Mouse (Mus musculus) urinary bladder, adult 18-20 months (tissue): ENCODE measurements around the gene Rab3a.

Source experiments
- DNase-seq, 2 experiments: peaks; one replicate each; pipeline ENCODE4 v3.0.0; 2022; ENCODE audit warnings: low spot score in 2 of 2, mixed read lengths in 2 of 2

The Rab3a gene

DNA sequence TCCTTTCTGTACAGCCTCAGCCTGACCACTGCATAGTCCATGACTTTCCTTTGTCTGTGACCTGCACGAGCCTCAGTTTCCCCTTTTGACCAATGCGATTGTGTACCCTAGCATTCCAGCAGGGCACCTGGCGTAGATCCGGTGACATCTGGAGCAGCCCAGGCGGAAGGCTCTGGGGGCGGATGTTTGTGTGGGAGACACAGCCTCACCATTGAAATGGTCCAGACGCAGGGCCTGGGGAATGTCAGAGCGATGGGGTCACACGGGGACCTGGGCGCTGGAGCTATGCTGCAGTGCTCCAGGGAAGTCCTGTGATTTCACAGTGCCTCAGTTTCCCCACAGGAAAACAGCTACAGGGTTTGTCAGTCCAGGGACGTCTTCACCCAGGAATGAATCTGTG, 12.3 kb upstream of the Rab3a start:
- DNase-seq = no peak

DNA sequence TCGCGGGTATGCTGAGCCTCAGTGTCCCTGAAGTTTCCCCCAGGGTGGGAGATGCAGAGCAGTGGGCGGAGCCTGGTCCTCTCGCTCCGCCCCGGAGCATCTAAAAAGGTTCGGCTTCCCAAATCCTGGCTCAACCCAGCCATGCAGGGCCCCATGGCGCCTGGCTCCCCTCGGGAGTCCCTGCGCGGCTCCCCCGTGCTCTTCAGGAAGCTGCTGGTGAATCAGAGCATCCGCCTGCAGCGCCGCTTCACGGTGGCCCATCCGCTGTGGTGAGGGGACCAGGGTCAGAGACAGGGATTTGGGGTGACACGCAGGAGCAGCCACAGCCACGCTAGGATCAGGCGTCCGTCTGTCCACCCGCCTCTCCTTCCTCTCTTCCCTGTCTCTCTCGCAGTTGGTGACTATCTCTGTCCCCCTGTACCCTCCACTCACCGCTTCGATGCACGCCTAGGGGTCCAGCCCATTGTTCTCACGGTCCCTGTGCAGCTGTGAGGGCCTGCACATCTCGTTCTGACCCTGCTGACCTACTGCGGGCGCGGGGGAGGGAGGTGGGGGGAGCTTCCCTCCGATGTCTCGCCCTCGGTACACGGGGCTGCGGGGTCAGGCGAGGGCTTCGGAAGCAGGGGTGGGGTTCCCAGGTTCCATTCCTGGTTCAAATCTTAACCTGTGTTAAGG, 11.4 kb upstream of the Rab3a start:
- no peak for DNase-seq

DNA sequence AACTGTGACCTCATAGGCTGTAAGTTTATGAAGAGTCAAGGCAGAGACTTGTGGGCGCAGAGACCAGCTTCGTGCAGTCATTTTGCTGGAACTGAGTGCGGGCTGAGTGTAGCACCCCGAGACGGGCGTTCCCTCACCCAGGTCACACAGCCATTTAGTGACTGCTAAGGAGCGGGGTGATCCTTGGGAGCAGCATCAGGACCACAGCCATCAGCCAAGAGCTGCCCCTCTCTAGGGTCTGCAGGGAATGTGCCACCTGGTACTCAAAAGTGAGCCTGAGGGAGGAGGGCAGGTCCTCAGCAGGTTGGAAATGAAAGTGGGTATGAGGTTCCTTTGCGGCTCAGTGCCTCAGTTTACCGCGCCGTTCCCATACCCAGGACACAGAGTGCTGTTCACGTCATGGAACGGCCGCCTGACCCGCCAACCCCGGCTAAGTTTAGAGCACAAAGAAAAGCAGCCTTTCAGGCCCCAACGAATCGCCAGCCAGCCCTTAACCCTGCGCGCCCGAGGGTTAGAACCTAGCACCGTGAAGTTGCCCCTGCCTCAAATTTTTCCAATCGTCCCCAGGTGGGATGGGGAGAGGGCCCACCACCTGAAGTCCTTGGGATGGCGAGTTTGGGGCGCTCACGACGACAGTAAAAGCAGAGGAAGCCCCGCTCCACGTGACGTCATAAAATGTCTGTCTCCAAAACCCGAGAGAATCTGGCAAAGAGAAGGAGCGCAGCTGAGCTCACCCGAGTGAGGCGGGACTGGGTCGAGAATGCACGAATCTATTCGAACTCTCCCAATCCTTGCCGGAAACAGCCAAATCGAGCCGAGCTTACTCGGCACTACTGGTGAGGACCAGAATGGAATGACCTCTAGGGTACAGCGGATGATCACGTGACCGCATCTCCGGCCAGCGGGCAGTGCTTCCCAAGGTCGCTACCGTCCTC, 10.6 kb upstream of the Rab3a start:
- no peak for DNase-seq

DNA sequence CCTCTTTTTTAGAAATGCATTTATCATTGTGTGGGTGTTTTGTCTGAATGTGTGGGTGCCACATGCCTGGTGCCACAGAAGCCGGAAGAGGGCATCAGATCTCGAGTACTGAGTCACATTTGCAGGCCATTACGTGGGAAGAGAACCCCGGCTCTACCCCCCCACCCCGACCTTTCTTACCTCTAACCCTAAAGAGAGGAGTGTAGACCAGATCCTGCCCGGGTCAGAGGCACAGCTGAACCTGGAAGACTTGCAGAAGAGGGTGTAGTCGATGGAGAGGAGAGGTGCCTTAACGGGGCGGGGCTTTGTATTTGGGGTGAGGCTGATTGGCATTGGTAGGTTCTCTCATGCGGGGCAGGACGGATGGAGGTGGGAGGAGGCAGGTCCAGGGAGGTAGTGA, 9.7 kb upstream of the Rab3a start:
- no peak for DNase-seq

DNA sequence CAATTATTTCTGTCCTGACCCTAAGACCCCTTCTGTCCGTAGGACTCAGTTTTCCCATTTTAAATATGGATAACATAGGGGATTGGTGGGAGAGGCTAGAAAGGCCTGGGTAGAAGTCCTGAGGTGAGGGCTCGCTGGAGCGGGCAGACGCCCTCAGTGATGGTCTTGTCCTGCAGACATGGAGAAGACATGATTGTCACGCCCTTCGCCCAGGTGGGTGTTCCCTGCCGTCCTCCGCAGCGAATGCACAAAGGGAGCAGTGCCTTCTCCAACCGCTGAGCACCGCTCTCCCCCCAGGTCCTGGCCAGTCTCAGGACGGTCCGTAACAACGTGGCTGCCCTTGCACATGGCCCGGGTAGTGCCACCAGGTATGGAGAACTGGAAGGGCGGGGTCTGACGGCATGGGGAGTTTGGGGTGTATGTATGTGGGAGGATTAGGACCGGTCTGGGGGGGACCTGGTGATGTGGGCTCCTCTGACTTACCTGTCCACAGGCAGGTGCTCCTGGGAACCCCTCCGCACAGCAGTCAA, 8.7 kb upstream of the Rab3a start:
- no peak for DNase-seq

DNA sequence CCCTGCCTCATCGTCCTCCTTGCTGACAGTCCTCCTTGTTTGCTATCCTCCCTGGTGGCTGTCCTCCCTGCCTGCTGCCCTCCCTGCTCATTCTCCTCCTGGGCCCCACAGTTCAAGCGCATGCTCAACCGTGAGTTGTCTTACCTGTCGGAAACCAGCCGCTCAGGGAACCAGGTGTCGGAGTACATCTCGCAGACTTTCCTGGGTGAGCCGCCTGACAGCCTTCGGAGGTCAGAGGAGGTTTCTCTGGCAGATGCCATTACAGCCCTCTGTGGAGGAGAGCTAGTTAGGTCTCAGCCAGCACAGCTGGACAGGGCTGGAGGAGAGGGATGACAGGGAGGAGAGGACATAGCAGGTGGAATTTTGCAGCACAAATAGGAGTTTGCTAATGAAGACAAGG, 7.8 kb upstream of the Rab3a start:
- no peak for DNase-seq

DNA sequence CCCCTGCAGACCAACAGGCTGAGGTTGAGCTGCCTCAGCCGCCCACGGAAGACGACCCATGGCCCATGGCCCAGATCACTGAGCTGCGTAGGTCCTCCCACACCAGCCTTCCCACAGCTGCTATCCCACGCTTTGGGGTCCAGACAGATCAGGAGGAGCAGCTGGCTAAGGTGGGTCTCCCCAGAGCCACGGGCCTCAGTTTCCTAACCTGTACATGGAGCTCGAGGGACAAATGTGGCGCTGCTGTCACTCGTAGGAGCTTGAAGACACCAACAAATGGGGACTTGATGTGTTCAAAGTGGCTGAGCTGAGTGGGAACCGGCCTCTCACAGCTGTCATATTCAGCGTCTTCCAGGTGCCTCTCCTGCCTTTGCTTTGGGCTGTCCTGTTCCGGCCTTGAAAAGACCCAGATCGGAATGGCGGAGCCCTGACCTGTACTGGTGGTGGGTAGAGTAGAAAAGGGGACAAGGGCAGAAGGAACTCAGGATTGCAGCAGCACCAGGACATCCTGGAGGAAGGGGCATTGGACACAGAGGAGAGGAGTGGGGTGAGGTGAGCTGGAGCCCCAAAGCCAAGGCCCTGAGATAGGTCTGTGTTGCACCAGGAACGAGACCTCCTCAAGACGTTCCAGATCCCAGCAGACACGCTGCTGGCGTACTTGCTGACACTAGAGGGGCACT, 7.1 kb upstream of the Rab3a start:
- DNase-seq = no peak

DNA sequence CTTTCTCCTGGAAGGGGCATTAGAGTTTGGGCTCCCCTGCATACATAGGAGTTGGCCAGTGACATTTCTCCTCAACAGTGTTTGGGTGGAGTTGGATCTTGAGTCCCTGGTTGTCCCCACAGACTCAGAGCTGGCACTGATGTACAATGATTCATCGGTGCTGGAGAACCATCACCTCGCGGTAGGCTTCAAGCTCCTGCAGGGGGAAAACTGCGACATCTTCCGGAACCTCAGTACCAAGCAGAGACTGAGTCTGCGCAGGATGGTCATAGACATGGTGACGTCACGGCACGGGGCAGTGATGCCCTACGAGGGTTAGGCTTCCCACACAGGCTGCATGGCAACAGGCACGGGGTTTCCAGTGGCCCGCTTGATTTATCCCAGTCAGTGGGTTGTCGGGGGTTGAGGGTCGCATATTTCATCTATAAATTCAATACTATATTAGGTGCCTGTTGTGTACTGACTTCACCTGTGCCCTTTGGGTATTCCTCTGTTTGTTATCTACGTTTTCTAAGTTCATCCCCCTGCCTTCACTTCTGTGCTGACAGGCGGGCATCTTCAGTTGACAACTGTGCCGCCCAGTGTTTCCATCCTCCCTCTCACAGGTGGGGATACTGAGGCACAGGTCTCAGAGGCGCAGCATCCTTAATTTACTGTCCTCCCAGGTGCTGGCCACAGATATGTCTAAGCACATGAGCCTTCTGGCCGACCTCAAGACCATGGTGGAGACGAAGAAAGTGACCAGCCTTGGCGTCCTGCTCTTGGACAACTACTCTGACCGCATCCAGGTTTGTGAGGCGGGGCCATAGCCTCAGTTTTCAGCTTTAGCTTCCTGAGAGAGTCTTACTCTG, 6.0 kb upstream of the Rab3a start:
- DNase-seq = no peak

DNA sequence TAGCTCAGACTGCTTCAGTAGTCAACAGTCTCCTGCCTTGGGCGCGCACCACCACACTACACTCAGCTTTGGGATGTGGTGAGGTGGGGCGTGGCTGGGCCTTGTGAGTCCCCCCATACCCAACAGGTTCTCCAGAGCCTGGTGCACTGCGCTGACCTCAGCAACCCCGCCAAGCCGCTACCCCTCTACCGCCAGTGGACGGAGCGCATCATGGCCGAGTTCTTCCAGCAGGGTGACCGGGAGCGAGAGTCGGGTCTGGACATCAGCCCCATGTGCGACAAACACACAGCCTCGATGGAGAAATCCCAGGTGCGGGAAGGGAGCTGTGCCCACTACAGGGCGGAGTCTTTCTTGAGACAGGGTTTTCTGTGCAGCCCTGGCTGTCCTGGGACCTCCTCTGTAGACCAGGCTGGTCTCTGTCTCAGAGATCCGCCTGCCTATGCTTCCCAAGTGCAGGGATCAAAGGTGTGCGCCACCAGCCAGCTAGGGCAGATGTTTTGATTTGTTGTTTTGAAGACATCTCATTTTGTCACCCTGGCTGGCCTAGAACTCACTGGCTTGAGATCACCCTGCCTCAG, 5.3 kb upstream of the Rab3a start:
- DNase-seq = no peak

DNA sequence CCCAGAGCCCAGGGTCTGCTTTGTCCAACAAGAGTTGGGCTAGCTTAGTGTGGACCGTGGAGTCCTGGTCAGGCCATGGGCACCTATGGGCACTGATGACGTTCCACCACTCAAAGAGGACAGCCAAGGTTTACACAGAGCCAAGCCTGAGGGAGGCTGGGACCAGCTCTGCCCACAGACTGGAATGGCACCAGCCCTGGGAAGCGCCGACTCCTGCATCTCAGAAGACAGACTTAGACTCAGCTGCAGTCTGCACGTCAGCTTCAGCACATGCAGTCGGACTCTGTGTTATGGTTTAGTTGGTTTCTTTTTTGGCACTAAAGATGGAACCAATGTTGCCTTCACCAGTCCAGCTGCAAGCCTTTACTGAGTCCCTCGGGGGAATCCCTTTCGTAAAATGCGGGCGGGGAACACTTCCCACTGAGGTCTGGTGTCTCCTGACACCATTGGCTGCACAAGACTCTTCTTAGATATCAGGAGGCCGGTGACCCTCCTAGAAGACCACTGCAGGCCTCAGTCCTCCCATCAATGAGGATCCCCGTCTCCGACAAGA, 4.3 kb upstream of the Rab3a start:
- DNase-seq = no peak

DNA sequence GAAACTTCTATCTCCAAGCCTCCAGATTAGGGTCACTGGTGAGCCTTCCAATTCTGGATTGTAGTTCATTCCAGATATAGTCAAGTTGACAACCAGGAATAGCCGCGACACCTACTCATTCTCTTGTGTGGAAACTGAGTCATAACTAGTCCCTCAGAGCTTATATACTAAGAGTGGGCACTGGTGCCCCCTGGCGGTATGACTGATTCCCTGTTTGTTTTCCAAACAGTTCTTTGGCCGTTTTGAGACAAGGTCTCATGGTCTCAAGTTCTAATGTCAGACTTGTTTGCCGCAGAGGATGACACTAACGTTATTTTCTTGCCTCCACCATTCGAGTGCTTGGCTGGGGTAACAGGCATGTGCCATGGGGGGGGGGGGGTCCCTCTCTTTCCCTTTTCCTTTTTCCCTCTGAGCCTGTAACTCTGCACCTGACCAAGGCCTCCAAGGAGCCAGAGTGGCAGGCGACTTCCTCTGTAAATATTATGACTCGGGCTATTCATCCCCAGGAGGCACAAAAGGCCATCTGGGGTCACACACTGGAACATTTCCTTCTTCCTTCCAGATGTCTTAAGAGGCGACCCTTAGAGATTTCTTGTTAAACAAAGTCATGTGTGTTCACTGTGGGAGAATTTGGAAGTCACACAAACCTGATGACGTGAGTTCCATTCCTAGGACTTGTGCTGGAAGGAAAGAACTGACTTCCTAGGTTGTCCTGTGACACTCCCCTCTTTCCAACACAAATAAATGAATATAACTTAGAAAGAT, 2.3 kb upstream of the Rab3a start:
- DNase-seq = no peak

DNA sequence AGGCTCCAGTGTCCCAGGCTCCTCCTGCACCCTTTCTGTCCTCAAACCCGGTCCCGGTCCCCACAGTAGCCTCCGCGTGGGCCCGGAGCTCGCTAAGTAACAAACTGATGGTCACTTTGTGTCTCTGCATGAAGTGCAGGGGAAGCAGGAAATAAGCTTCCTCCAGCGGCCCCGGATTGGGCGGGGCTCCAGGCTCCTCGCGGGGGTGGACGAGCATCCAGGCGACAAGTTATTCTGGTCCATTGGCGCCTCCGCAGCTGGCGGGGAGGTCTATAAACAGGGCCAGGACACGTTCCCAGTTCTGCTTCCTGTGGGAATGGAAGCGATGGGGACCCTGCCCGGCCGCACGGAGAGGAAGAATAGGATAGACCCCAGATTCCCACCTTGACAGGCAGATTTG, 1.3 kb upstream of the Rab3a start:
- peak; percentile 65 to 73 for DNase-seq

DNA sequence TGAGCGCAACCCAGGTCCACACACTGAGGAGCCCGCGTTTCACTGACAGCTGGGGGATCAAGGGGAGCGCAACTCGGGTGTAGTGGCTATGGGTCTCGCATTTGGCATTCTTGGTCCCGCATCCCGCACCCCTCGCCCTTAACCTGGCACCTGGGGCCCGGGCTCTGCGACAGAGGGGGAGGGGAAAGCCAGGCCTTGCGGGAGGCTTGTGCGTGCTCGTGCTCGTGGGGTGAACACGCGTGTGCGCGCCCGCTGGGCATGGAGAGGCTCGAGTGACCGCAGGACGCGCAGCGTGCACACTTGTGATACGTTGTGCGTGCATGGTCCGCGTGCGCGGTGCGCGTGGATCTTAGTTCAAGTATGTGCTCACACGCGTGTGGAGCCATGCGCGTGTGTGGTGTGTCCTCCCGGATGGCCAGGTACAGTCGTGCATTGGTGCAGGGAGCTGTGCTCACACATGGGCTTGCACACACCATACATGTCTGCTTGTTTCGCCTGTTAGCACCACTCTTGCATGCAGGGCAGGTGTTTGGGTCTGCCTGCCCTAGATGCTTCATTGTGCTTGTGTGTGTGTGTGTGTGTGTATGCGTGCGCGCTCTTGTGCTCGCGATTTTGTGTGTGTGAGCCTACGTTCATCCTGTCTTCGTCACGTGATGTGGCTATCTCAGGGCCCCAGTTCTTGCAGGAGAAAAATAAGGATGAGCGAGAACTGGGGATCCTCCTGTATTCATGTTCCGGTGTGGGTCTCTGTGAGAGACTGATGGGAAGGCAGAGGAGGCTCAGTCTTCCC, 587 bp downstream of the Rab3a start:
- no peak for DNase-seq

DNA sequence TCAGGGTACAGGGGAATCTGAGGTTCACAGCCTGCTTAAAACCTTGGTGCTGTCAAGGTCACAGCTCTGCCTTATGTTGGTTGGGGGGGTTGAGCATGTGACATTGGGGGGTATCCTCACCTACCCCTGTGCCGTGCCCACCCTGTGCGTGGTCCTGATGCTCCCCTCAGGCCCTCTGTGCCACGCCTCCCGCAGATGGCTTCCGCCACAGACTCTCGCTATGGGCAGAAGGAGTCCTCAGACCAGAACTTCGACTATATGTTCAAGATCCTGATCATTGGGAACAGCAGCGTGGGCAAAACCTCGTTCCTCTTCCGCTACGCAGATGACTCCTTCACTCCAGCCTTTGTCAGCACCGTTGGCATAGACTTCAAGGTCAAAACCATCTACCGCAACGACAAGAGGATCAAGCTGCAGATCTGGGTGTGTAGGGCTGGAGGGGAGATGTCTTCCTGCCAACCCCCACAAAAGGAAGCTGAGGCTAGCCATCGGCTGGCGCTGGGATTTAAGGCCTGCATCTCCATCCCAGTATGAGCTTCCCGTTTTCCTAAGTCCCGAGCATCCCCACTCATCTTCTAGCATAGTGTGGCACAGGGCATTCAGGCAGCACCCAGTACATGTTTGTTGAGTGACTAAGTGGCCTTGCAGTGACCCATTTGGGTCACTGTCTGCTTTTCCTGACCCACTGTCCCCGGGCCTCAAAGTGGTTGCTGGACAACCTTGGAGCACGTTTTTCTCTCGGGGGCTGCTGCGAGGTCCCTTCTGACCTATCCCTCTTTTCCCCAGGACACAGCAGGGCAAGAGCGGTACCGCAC, 1.4 kb downstream of the Rab3a start:
- no peak for DNase-seq

DNA sequence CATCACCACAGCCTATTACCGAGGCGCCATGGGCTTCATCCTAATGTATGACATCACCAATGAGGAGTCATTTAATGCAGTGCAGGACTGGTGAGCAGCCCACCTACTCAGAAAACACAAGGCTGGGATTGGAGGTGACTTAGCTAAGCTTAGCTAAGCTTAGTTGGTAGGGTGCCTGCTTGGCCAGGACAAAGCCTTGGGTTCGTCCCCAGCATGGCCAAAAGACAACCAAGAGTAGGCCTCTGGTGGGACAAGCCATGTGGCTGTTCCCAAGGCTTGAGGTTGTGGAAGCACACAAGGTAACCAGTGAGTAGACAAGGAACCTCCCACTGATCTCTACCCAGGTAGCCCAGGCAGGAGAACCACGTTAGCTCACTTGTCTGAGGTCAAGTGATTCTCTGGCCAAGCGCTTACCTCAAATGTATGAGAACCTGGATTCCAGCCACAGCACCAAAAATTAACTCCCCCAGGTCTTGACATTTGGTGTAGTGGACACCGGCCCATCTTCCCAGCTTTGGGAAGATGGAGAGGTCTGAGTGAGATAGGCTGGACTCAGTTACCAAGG, 2.1 kb downstream of the Rab3a start:
- DNase-seq = no peak

DNA sequence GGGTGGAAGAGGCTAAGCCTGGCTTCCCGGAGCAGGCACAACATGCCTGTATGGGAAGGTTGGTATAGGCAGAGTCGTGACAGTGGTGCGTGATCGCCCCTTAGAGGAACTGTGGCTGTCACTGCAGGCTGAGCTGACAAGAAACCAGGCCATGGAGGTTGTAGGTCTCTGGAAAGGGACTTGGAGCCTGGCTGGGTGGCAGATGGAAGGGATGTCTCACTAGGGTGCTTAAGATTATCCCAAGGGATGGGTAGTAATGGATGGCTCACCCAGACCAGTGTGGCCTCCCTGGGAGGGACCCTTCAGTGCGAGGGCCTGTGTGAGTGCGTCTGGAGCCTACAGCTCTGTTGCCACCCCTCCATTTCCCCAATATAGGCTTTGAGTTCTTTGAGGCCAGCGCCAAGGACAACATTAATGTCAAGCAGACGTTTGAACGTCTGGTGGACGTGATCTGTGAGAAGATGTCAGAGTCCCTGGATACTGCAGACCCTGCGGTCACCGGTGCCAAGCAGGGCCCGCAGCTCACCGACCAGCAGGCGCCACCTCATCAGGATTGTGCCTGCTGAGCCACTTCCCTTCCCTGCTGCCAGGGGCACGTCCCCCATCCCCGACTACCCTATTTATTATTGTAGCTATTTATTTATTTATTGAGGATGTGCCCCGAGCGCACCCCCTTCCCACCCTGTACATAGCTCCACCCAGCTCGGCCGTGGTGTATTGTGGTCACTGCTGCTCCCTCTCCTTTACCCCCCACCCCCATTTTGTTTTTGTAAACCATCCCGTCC, 3.2 kb downstream of the Rab3a start:
- no peak for DNase-seq

DNA sequence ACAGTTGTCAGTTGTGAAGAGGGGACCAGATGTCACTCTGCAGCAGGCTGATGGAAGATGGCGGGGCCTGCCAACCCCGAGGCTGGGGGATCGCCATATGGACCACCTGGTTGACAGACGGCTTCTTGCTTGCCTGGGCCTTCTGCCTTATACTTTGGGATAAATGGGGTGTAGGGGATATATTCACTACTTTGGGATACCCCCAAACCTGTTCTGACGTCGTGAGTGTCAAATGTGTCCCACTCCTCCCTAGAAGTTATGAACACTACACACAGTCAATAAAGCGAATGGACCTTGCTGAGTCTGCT, 3.8 kb downstream of the Rab3a start:
- DNase-seq = no peak
